Mouse (Mus musculus) c-Kit-positive CD71-positive TER-119-positive erythroid progenitor cells, embryonic 14.5 days (primary cell): ENCODE results near the gene Unk.

ENCODE experiments used
- DNase-seq: peaks from one replicate; pipeline ENCODE4 v3.0.0-alpha.2; 2013; ENCODE audit warnings: low spot score

The Unk gene

DNA sequence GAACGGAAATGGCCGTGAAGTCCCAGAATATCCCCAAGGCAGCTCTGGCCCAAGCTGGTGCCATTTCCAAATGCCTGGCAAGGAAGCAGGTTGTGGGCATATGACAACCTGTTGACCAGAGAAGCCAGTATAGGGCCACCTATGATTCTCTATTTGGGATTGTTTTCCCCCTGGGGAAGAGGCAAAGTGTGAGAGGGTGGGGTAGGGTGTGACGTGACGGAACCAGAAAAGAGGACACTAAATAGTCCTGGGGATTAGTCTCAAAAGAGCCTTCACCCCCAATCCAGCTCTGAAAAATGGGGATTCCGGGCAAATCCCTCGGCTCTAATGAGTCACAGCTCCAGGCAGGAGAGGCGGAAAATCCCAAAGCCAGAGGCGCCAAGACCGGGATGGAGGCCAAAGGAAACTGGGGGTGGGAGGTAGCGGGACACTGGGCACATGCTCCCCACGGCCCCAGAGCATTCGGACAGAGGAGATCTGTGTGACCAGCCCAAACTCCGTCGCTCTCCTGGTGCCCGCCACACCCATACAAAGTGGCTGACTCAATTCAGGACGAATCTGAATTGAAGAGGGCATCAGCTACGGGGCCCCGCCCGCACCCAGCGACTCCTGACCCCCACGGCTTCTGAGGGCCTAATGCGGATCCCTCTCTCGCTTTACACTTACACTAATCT, 78.5 kb downstream of the Unk start:
- no peak for DNase-seq

DNA sequence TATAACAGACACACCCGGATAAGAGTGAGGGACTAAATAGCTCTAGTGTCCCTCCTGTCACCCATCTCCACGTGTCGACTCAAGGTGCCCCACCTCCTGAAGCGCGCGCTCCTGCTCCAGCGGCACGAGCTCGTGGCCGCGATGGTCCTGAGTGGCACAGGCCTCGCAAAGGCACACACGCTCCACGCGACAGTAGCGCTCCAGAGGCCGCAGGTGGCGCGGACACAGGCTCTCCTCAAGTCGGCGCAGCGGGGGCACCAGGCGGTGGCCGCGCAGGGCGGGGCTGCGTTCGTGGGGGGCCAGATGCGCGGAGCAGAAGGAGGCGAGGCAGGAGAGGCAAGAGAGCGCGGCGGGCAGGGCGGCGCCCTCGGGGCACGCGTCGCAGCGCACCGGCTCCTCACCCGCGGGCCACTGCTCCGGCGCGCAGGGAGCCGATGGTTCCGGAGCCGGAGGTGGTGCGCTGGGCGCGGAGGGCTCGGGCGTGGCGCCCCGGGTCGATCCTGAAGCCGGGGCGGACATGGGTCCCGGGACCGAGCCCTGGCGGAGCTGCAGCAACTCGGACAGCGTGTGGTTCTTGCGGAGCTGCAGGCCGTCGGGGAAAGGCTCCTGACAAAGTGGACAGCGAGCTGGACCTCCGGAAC, 79.4 kb downstream of the Unk start:
- DNase-seq = no peak

DNA sequence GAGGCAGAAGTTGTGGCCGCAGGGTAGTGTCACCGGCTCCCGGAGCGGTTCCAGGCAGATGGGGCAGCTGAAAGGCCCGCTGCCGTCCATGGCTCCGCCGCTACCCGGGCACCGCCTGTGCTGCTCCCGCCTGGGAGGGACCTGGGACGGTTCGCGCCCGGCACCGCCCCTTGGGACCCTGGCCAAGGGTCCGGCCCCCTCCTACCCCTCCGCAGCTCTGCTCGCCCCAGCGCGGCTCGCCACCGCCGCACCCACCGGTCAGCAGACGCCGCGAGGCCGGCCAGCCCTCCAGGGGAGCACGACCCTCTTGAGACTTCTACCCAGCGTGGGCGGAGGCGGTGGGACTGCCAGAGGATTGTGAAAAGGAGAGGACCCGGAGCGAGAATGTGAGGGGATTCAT, 80.0 kb downstream of the Unk start:
- DNase-seq = no peak

DNA sequence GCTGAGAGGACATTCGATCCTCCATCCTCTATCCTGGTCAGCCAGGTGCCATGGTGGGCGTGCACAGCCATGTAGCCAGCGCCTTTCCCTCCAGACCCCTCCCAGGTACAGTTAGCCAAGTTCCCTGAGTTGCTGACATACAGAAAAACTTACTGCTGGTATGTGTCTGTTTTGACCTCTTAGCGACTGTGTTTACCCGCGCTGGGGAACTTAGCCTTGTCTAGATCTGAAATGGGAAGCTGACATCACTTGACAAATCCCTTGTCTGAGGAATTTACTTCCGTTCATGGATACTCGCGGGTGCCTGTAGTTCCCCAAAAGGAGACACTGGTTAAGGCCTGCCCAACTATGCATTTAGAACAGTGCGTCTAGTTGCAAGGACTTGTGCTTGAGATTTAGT, 80.4 kb downstream of the Unk start:
- no peak for DNase-seq
